Mouse (Mus musculus) hindbrain, embryonic 10.5 days (tissue): ENCODE data around the gene Grk6. TPM values are rescaled to one million over a fixed set of nuclear protein-coding genes. Genes with fewer than 3 reads are reported as not detected.
A peak's percentile ranks its signal among the peaks of the same experiment; 100 is the strongest.

Source experiments
- DNase-seq: peaks from one replicate; pipeline ENCODE4 v3.0.0-alpha.2; 2017; ENCODE audit warnings: low spot score
- H3K27ac ChIP-seq: fragments of 300-500 bp; sonication (generic); 2 replicates; pipeline ENCODE4 v1.5.1; 2016; ENCODE audit warnings: mild to moderate bottlenecking, moderate library complexity
- H3K27me3 ChIP-seq: fragments of 300-500 bp; sonication (generic); 2 replicates; pipeline ENCODE4 v1.6.1; 2016; ENCODE audit warnings: mild to moderate bottlenecking; ENCODE audit not compliant: poor library complexity, insufficient read depth, severe bottlenecking
- H3K36me3 ChIP-seq: fragments of 300-500 bp; sonication (generic); 2 replicates; pipeline ENCODE4 v1.6.1; 2016; ENCODE audit warnings: mild to moderate bottlenecking, moderate library complexity
- H3K4me1 ChIP-seq: fragments of 300-500 bp; sonication (generic); replicated peaks from 2 replicates; pipeline ENCODE4 v1.6.1; 2016; ENCODE audit warnings: mild to moderate bottlenecking
- H3K4me3 ChIP-seq: fragments of 300-500 bp; sonication (generic); 2 replicates; pipeline ENCODE4 v1.5.1; 2016; ENCODE audit warnings: mild to moderate bottlenecking, moderate library complexity
- H3K9me3 ChIP-seq: fragments of 300-500 bp; sonication (generic); 2 replicates; pipeline ENCODE4 v1.6.1; 2016; ENCODE audit warnings: mild to moderate bottlenecking, moderate library complexity
- WGBS: fragments of 180-500 bp; shearing (Covaris S2); methylation state at CpG from one replicate; pipeline ENCODE4 v1.1.7; 2016; 5-methylcytosine and 5-hydroxymethylcytosine counted together
- polyA plus RNA-seq: library from polyadenylated mRNA; unstranded; fragments of >200 nt; fragmentation: Nextera tagmentation; extraction: Ambion mirVana; gene quantifications from 2 replicates; pipeline ENCODE4 v1.2.1, GENCODE M21; 2016

Gene Grk6
- polyA plus RNA-seq, 1 experiment from 2014 or later = 51.5 TPM

DNA sequence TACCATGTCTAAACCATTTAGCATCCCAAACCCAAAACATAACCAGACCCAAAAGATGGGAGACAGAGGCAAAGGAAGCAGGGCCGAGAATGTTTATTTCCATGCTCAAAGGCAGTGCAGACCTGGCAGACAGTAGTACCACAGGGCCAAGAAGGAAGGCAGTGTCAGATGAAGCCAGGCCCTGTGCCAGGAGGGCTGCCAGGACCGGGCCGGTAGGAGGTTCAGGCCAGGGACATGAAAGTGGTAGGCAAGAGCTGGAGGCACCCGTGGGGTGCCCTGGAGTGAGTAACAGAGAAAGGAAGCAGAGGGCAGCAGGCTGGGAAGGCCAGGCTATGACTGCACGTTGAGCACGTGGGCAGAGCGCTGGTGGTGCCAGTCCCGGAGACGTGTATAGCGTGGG lies 61.8 kb downstream of the Grk6 start:
- Histone ChIP-seq H3K4me3 (no peak overlapping the region), H3K9me3 (no peaks in the 10 kb centered on the region), H3K27me3 (no peaks in the 10 kb centered on the region), H3K4me1 (peaks cover 29% of the 10 kb centered on the region), H3K27ac (no peak overlapping the region), H3K36me3 (peaks cover 99% of the 10 kb centered on the region)
- DNase-seq = no peak
- 95% methylated on average over 10 of the region's 10 CpGs for WGBS

DNA sequence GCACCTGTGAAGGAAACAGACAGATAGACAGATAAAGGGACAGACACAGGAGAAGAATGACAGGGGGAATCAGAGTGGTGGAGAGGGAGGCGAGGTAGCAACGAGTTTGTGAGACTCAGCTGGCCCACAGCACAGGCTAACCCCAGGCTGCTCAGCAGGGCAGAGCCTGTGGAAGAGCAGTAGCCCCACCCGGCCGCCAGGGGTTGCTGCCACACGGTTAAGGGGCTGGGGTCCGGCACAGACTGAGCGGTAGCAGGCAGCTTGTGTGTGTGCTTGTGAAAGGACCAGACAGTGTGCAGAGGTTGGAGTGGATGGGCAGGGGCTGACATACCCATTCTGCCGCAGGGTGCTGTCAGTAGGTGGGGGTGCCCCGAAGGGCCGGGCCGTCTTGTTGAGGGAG lies 63.0 kb downstream of the Grk6 start:
- H3K27ac ChIP-seq = no peak overlapping the region
- 63% methylated on average over 11 of the region's 11 CpGs for WGBS
- no peak for DNase-seq

DNA sequence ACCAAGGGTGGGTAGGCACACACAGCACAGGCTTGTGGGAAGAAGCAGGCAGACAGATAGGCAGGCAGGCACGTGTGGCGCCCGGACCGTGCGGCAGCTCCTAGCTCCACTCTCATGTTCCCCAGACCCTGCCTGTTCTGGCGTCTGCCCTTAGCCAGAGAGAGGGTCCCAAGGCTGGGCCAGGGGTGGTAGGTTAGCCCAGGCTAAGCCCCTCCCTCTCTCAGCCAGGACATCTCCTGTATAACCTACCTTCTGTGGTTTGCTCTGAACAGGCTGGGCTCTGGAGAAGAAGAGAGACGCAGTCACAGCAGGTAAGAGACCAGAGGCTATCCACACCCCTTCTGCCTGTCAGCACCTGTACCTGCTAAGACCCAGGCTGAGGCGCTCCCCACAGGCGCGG lies 63.7 kb downstream of the Grk6 start:
- peaks cover 47% of the 10 kb centered on the region for H3K4me1 ChIP-seq
- no peak for DNase-seq
- H3K27me3 ChIP-seq = no peaks in the 10 kb centered on the region
- H3K9me3 ChIP-seq = no peaks in the 10 kb centered on the region
- no peak overlapping the region for H3K4me3 ChIP-seq
- peaks cover 81% of the 10 kb centered on the region for H3K36me3 ChIP-seq
- 94% methylated on average over 10 of the region's 10 CpGs for WGBS
- no peak overlapping the region for H3K27ac ChIP-seq

More for the DNA sequence above, 63.0 kb downstream of the Grk6 start:
- H3K27me3 ChIP-seq = no peaks in the 10 kb centered on the region
- no peaks in the 10 kb centered on the region for H3K9me3 ChIP-seq
- peaks cover 88% of the 10 kb centered on the region for H3K36me3 ChIP-seq
- H3K4me1 ChIP-seq = peaks cover 40% of the 10 kb centered on the region
- H3K4me3 ChIP-seq = peak overlapping the region; percentile 13

DNA sequence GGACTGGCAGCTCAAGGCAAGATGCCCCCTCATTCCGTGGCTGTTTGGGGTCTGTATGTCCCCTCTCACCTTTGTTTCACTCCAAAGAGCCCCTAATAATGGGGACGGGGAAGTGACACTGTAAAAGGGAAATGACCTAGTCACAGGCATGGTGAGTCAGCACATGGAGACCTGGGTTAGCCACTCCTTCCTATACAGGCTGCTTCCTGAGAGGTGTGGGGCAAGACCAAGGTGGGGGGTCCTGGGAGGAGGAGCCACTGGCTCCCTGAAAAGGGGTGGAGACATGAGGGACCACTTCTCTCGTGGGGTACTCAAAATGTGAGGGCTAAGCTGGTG lies 65.4 kb downstream of the Grk6 start:
- peaks cover 64% of the 10 kb centered on the region for H3K36me3 ChIP-seq
- peak overlapping the region; percentile 96 for H3K27ac ChIP-seq
- peaks cover 10% of the 10 kb centered on the region for H3K27me3 ChIP-seq
- no peak for DNase-seq
- WGBS = 50% methylated on average over 3 of the region's 3 CpGs
- peaks cover 52% of the 10 kb centered on the region for H3K4me1 ChIP-seq
- H3K4me3 ChIP-seq = peak overlapping the region; percentile 92; the same call in 1 of the 2 replicates
- no peaks in the 10 kb centered on the region for H3K9me3 ChIP-seq

Other genes with a start within 250 kb of the Grk6 start
- gene Nsd1, start 235.3 kb upstream of the Grk6 start, polyA plus RNA-seq = 69.3 and 73.9 TPM in 2 replicates
- 510 and 522 TPM in 2 replicates for gene Prelid1, start 124.6 kb upstream of the Grk6 start, polyA plus RNA-seq
- gene Rab24, start 123.1 kb upstream of the Grk6 start, polyA plus RNA-seq = 80.9 and 83.7 TPM in 2 replicates
- gene Mxd3, start 115.2 kb upstream of the Grk6 start, polyA plus RNA-seq = 25.2 and 33.7 TPM in 2 replicates
- gene Lman2, start 82.3 kb upstream of the Grk6 start, polyA plus RNA-seq = 95.2 and 107 TPM in 2 replicates
- gene Rgs14, start 75.3 kb upstream of the Grk6 start, polyA plus RNA-seq = 0.44 and 0.68 TPM in 2 replicates
- 0.22 TPM in 1 of 2 replicates, not detected in the other for gene Slc34a1, start 46.9 kb upstream of the Grk6 start, polyA plus RNA-seq
- gene Pfn3, start 29.8 kb upstream of the Grk6 start, polyA plus RNA-seq = not detected in 2 replicates
- 0.07 and 0.25 TPM in 2 replicates for gene F12, start 18.3 kb upstream of the Grk6 start, polyA plus RNA-seq
- gene Prr7, start 19.2 kb downstream of the Grk6 start, polyA plus RNA-seq = 0.69 and 1.0 TPM in 2 replicates
- 420 and 518 TPM in 2 replicates for gene Dbn1, start 43.0 kb downstream of the Grk6 start, polyA plus RNA-seq
- gene Pdlim7, start 68.6 kb downstream of the Grk6 start, polyA plus RNA-seq = 194 and 221 TPM in 2 replicates
- gene Dok3, start 84.2 kb downstream of the Grk6 start, polyA plus RNA-seq = 3.5 and 3.9 TPM in 2 replicates
- 85.2 and 88.2 TPM in 2 replicates for gene Ddx41, start 91.6 kb downstream of the Grk6 start, polyA plus RNA-seq
- 63.7 and 64.3 TPM in 2 replicates for gene Fam193b, start 126.0 kb downstream of the Grk6 start, polyA plus RNA-seq
- gene Tmed9, start 128.7 kb downstream of the Grk6 start, polyA plus RNA-seq = 102 and 112 TPM in 2 replicates
- gene B4galt7, start 154.8 kb downstream of the Grk6 start, polyA plus RNA-seq = 32.2 and 39.9 TPM in 2 replicates
- gene Caml, start 177.9 kb downstream of the Grk6 start, polyA plus RNA-seq = 55.0 and 60.9 TPM in 2 replicates
- gene Ddx46, start 190.0 kb downstream of the Grk6 start, polyA plus RNA-seq = 27.1 and 38.2 TPM in 2 replicates
- gene B230219D22Rik, start 248.1 kb downstream of the Grk6 start, polyA plus RNA-seq = 42.2 and 50.0 TPM in 2 replicates